Mouse (Mus musculus) heart, adult 18-20 months (tissue): Measurements from ENCODE around the gene Atraid. TPM values are rescaled to one million over a fixed set of nuclear protein-coding genes. Genes with fewer than 3 reads are reported as not detected.
A peak's percentile ranks its signal among the peaks of the same experiment; 100 is the strongest.

Experiments used
- DNase-seq, 2 experiments: peaks; one replicate each; pipeline ENCODE4 v3.0.0; 2021 to 2022; ENCODE audit warnings: mixed read lengths in 1 of 2
- total RNA-seq, 2 experiments: library from RNA; stranded (reverse); gene quantifications; 2 replicates each; pipeline ENCODE4 v1.2.3; 2021

Gene Atraid
- total RNA-seq, 2 experiments from 2014 or later, result 47.6 to 52.2 TPM

DNA sequence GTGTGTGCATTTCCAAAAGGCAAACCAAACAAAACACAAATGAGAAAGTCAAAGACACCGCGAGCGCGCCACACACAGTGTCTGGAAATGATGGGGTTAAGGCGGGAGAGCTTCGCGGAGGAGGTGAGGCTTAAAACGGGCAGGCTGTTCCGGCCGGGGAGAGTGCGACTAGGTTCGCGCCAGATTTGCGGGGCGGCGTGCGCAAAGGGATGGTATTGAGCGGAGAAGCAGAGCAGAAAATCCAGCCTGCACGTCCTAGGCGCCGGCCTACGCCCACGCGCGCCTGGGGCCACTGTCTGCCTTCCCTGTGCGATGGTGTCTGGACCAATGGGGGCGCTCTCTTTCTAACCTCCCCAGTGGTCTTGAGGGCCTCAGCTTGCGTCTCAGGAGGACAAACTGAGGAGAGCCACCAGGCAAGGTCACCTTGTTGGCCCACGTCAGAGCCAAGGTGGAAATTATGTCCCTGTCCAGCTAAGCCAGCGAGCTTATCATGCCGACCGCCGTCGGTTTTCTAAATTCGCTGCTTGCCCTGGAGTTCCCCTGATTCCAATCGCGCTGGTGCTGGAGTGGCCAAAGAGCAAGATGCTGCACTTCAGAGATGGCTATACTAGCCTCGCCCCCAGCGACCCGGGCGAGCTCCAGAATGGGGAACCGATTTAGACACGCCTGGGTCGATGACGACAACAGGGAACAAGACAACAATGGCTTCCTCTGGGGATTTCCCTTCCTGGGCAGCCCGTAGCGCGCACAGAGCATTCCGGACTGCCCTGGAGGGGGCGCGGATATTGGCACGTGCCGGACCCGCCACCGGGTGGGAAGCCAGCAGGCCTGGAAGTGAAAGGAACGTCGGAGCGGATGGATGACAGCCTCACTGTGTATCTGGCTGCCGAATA, 46.9 kb downstream of the Atraid start:
- peak; percentile 76 to 83 for DNase-seq

GRCm38 (mm10) chr5:31095711-31096480, 47.8 kb downstream of the Atraid start:
- DNase-seq, result no peak

Other genes with a start within 250 kb of the Atraid start
- 10 to 100 TPM; 37.0 to 42.8 TPM for gene Mapre3, start 233.7 kb upstream of the Atraid start, total RNA-seq
- 10 to 100 TPM; 34.4 to 38.6 TPM for gene Tmem214, start 180.3 kb upstream of the Atraid start, total RNA-seq
- gene Agbl5, start 159.6 kb upstream of the Atraid start, total RNA-seq, result 1 to 10 TPM; 7.2 to 7.3 TPM
- gene Ost4, start 140.5 kb upstream of the Atraid start, total RNA-seq, result 100 to 1,000 TPM; 146 to 159 TPM
- gene Emilin1, start 134.9 kb upstream of the Atraid start, total RNA-seq, result 10 to 100 TPM; 14.2 to 16.9 TPM
- 10 to 100 TPM; 27.1 to 28.5 TPM for gene Khk, start 126.9 kb upstream of the Atraid start, total RNA-seq
- under 1 TPM; 0.59 to 0.84 TPM for gene Cgref1, start 102.7 kb upstream of the Atraid start, total RNA-seq
- gene Preb, start 88.0 kb upstream of the Atraid start, total RNA-seq, result 10 to 100 TPM; 84.3 to 84.7 TPM
- 1 to 10 TPM; 1.5 to 2.8 TPM for gene Tcf23, start 79.7 kb upstream of the Atraid start, total RNA-seq
- 10 to 100 TPM; 12.4 to 13.5 TPM for gene Slc5a6, start 612 bp downstream of the Atraid start, total RNA-seq
- gene Cad, start 6.5 kb downstream of the Atraid start, total RNA-seq, result 10 to 100 TPM; 12.9 to 15.3 TPM
- not detected for gene Dnajc5g, start 58.0 kb downstream of the Atraid start, total RNA-seq
- not detected for gene Slc30a3, start 59.9 kb downstream of the Atraid start, total RNA-seq
- gene Trim54, start 68.4 kb downstream of the Atraid start, total RNA-seq, result 100 to 1,000 TPM; 344 to 355 TPM
- not detected for gene Ucn, start 90.5 kb downstream of the Atraid start, total RNA-seq
- 10 to 100 TPM; 43.4 to 49.2 TPM for gene Mpv17, start 105.9 kb downstream of the Atraid start, total RNA-seq
- gene Gm29609, start 131.6 kb downstream of the Atraid start, total RNA-seq, result 1 to 10 TPM in 1 of 2 experiments, under 1 TPM in 1; 0.10 to 1.8 TPM
- gene Gtf3c2, start 131.8 kb downstream of the Atraid start, total RNA-seq, result 10 to 100 TPM; 19.7 to 28.5 TPM
- 10 to 100 TPM; 58.4 to 64.5 TPM for gene Snx17, start 144.9 kb downstream of the Atraid start, total RNA-seq
- 10 to 100 TPM; 41.1 to 58.1 TPM for gene Eif2b4, start 145.1 kb downstream of the Atraid start, total RNA-seq
- 1 to 10 TPM; 7.6 to 8.5 TPM for gene Zfp513, start 154.0 kb downstream of the Atraid start, total RNA-seq
- gene Ppm1g, start 172.4 kb downstream of the Atraid start, total RNA-seq, result 10 to 100 TPM; 55.1 to 62.9 TPM
- 10 to 100 TPM; 74.5 to 78.3 TPM for gene Nrbp1, start 192.6 kb downstream of the Atraid start, total RNA-seq
- gene Gm9970, start 192.9 kb downstream of the Atraid start, total RNA-seq, result not detected
- 1 to 10 TPM in 1 of 2 experiments, under 1 TPM in 1; 0.82 to 1.4 TPM for gene Krtcap3, start 203.4 kb downstream of the Atraid start, total RNA-seq
- gene Ift172, start 242.8 kb downstream of the Atraid start, total RNA-seq, result 10 to 100 TPM; 37.3 to 44.5 TPM
- 1 to 10 TPM; 4.2 to 4.3 TPM for gene Fndc4, start 247.8 kb downstream of the Atraid start, total RNA-seq
- gene Gckr, start 249.1 kb downstream of the Atraid start, total RNA-seq, result not detected